26 mouse cellular contexts compared by ENCODE assay signal in genomic region chr1:177367864-177368610, GRCm38 (mm10).
A peak's percentile ranks its signal among the peaks of the same experiment; 100 is the strongest.
DNase-seq lines count a peak whose midpoint lies in the region; ATAC-seq and TF ChIP-seq lines count a peak whose summit lies in the region.
"Had no signal": no experiment of that assay in that cellular context is flagged by ENCODE, and none has a peak within 500 bp of the region (broad histone marks: within the 10 kb centered on the region; RNA-seq: fewer than 3 reads in every experiment).

No protein-coding gene starts in this region.

- no peak overlapping the region for H3K4me3 ChIP-seq in midbrain, embryonic 11.5 days (ENCODE audit: low read depth, low read length)
- H3K4me3 ChIP-seq in midbrain, embryonic 16.5 days (ENCODE audit: low read depth, low read length) = no peak overlapping the region
- no peak overlapping the region for H3K4me3 ChIP-seq in lung, postnatal 0 days (ENCODE audit: low read depth, low read length)
- H3K4me3 ChIP-seq: embryonic facial prominence, embryonic 15.5 days; erythroblast, embryonic 14.5 days; forebrain, embryonic 10.5 days; gastrocnemius, adult 2 months; heart, embryonic 15.5 days; hindbrain, embryonic 15.5 days had no signal

- no peak overlapping the region for H3K27ac ChIP-seq in midbrain, embryonic 11.5 days (ENCODE audit: low read depth, low read length)
- no peak overlapping the region for H3K27ac ChIP-seq in midbrain, embryonic 16.5 days (ENCODE audit: low read length)
- no peak overlapping the region for H3K27ac ChIP-seq in lung, postnatal 0 days (ENCODE audit: low read length)
- H3K27ac ChIP-seq: embryonic facial prominence, embryonic 15.5 days; forebrain, embryonic 10.5 days; gastrocnemius, adult 2 months; heart, embryonic 15.5 days; hindbrain, embryonic 15.5 days had no signal

- DNase-seq in midbrain, embryonic 11.5 days (ENCODE audit: low spot score, missing footprints) = peak; percentile 60
- no peak for DNase-seq in lung, postnatal 0 days (ENCODE audit: low spot score)
- no peak for DNase-seq in adrenal gland, adult 8-10 months
- DNase-seq: adrenal gland, adult 2 months; adrenal gland, postnatal 36 days; B cell, adult 2 months; cerebellum, adult 8-10 months; cerebellum, postnatal 14 days; gastrocnemius, adult 2 months; gastrocnemius, postnatal 25 days; heart, adult 18-20 months; heart, postnatal 14 days had no signal

- TF ChIP-seq EP300 in lung, postnatal 0 days (IDR thresholded peaks at IDR 0.05) = no peak

- H3K27me3 ChIP-seq in midbrain, embryonic 11.5 days (ENCODE audit: control insufficient read depth, insufficient read depth, low read length) = no peaks in the 10 kb centered on the region
- no peaks in the 10 kb centered on the region for H3K27me3 ChIP-seq in midbrain, embryonic 16.5 days (ENCODE audit: control insufficient read depth, insufficient read depth, low read depth, low read length)
- no peaks in the 10 kb centered on the region for H3K27me3 ChIP-seq in lung, postnatal 0 days (replicated peaks; ENCODE audit: insufficient read depth, low read length)
- H3K27me3 ChIP-seq: embryonic facial prominence, embryonic 15.5 days; heart, embryonic 15.5 days; hindbrain, embryonic 15.5 days had no signal

- no peak overlapping the region for H3K4me2 ChIP-seq in midbrain, embryonic 11.5 days
- H3K4me2 ChIP-seq in midbrain, embryonic 16.5 days (ENCODE audit: low read length) = no peak overlapping the region
- no peak overlapping the region for H3K4me2 ChIP-seq in lung, postnatal 0 days (replicated peaks; ENCODE audit: low read depth, low read length)
- H3K4me2 ChIP-seq: embryonic facial prominence, embryonic 15.5 days; heart, embryonic 11.5 days; heart, embryonic 15.5 days; hindbrain, embryonic 15.5 days had no signal

- no peaks in the 10 kb centered on the region for H3K9me3 ChIP-seq in midbrain, embryonic 11.5 days (ENCODE audit: control insufficient read depth, low read length)
- H3K9me3 ChIP-seq in midbrain, embryonic 16.5 days (replicated peaks; ENCODE audit: control insufficient read depth, low read length, poor library complexity, severe bottlenecking) = no peaks in the 10 kb centered on the region
- H3K9me3 ChIP-seq in lung, postnatal 0 days (ENCODE audit: low read length) = no peaks in the 10 kb centered on the region
- H3K9me3 ChIP-seq: embryonic facial prominence, embryonic 15.5 days; forebrain, embryonic 10.5 days; heart, embryonic 15.5 days; hindbrain, embryonic 15.5 days had no signal

- no peaks in the 10 kb centered on the region for H3K36me3 ChIP-seq in midbrain, embryonic 11.5 days (ENCODE audit: control insufficient read depth, insufficient read depth, low read length)
- no peaks in the 10 kb centered on the region for H3K36me3 ChIP-seq in midbrain, embryonic 16.5 days (ENCODE audit: control insufficient read depth, insufficient read depth, low read length)
- no peaks in the 10 kb centered on the region for H3K36me3 ChIP-seq in lung, postnatal 0 days (ENCODE audit: insufficient read depth, low read length)
- H3K36me3 ChIP-seq: embryonic facial prominence, embryonic 15.5 days; forebrain, embryonic 10.5 days; G1E; heart, embryonic 15.5 days; hindbrain, embryonic 15.5 days had no signal

- H3K4me1 ChIP-seq in midbrain, embryonic 11.5 days (ENCODE audit: control insufficient read depth, insufficient read depth, low read length) = peaks cover 4% of the 10 kb centered on the region
- no peaks in the 10 kb centered on the region for H3K4me1 ChIP-seq in midbrain, embryonic 16.5 days (ENCODE audit: control insufficient read depth, insufficient read depth, low read length)
- no peaks in the 10 kb centered on the region for H3K4me1 ChIP-seq in lung, postnatal 0 days (ENCODE audit: insufficient read depth, low read depth, low read length)
- H3K4me1 ChIP-seq: embryonic facial prominence, embryonic 15.5 days; heart, embryonic 15.5 days had no signal

- TF ChIP-seq CTCF in lung, postnatal 0 days (IDR thresholded peaks at IDR 0.05) = no peak

- WGBS in midbrain, embryonic 11.5 days = 86% methylated on average over 9 of the region's 9 CpGs
- 92% methylated on average over 9 of the region's 9 CpGs for WGBS in midbrain, embryonic 16.5 days
- 79% methylated on average over 9 of the region's 9 CpGs for WGBS in lung, postnatal 0 days

- H3K9ac ChIP-seq in midbrain, embryonic 11.5 days (ENCODE audit: low read length) = no peak overlapping the region
- H3K9ac ChIP-seq in midbrain, embryonic 16.5 days (ENCODE audit: low read depth, low read length) = no peak overlapping the region
- H3K9ac ChIP-seq in lung, postnatal 0 days (replicated peaks; ENCODE audit: low read depth) = no peak overlapping the region
- H3K9ac ChIP-seq: embryonic facial prominence, embryonic 15.5 days; heart, embryonic 15.5 days; hindbrain, embryonic 15.5 days had no signal

- ATAC-seq in midbrain, embryonic 11.5 days (ENCODE audit: low FRiP score) = no peak
- ATAC-seq in midbrain, embryonic 16.5 days = no peak
- peak; percentile 94 for ATAC-seq in common myeloid progenitor, adult 5-6 weeks (replicated peaks; ENCODE audit: low read depth, poor library complexity, severe bottlenecking)
- ATAC-seq in megakaryocyte-erythroid progenitor cell, adult 5-6 weeks (replicated peaks; ENCODE audit: low FRiP score, low TSS enrichment, poor library complexity, severe bottlenecking) = peak; percentile 41; the same call in 1 of the 2 replicates
- no peak for ATAC-seq in lung, postnatal 0 days
- ATAC-seq: CD4-positive, CD25-positive, alpha-beta regulatory T cell, adult 4 months; forebrain, embryonic 14.5 days; intestine, embryonic 16.5 days; Patski had no signal

Comparison
In these comparisons a context has a peak if more than half of its experiments do, and no peak if none do; other contexts are left out.
1. ATAC-seq: peak in common myeloid progenitor, adult 5-6 weeks (single experiment) and megakaryocyte-erythroid progenitor cell, adult 5-6 weeks (single experiment); none in midbrain, embryonic 11.5 days (single experiment), midbrain, embryonic 16.5 days (single experiment) and lung, postnatal 0 days (single experiment).